Mouse (Mus musculus) small intestine, adult 2 months (tissue): Measurements from ENCODE around the gene Olfr10. TPM values are rescaled to one million over a fixed set of nuclear protein-coding genes. Genes with fewer than 3 reads are reported as not detected.
"Not testable (repeated sequence)": the region's sequence is repeated elsewhere in the genome, so short reads cannot be mapped to it uniquely, and the experiment has no call there.

Experiments used
- H3K27ac ChIP-seq: fragments of 200-500 bp; 2 replicates; pipeline ENCODE4 v1.5.1; 2012; ENCODE audit warnings: low read depth, low read length, control low read depth, inconsistent platforms; ENCODE audit not compliant: insufficient read depth
- H3K27me3 ChIP-seq: fragments of 200-500 bp; 2 replicates; pipeline ENCODE4 v1.6.1; 2012; ENCODE audit warnings: mild to moderate bottlenecking, moderate library complexity, low read length, inconsistent platforms; ENCODE audit not compliant: control insufficient read depth, insufficient read depth
- H3K36me3 ChIP-seq: fragments of 200-500 bp; 2 replicates; pipeline ENCODE4 v1.6.1; 2012; ENCODE audit warnings: mild to moderate bottlenecking, low read length, control low read depth, inconsistent platforms; ENCODE audit not compliant: control insufficient read depth, insufficient read depth
- H3K4me1 ChIP-seq: fragments of 200-500 bp; 2 replicates; pipeline ENCODE4 v1.6.1; 2012; ENCODE audit warnings: low read length, inconsistent platforms, mixed read lengths; ENCODE audit not compliant: control insufficient read depth, insufficient read depth, insufficient read length
- H3K4me3 ChIP-seq: fragments of 200-500 bp; 2 replicates; pipeline ENCODE4 v1.5.1; 2012; ENCODE audit warnings: low read depth, mild to moderate bottlenecking, control low read depth, inconsistent platforms, low read length, moderate library complexity
- CTCF ChIP-seq: fragments of 200-500 bp; IDR thresholded peaks from 2 replicates; pipeline ENCODE4 v1.5.1; 2012; ENCODE audit warnings: low read depth, mild to moderate bottlenecking, control low read depth, inconsistent platforms, low read length, moderate library complexity, mixed read lengths; ENCODE audit not compliant: insufficient replicate concordance, insufficient read length; ENCODE audit errors: extremely low read depth
- POLR2A ChIP-seq: fragments of 200-500 bp; IDR thresholded peaks from 2 replicates; pipeline ENCODE4 v1.6.1; 2012; ENCODE audit warnings: low read depth, mild to moderate bottlenecking, control low read depth, inconsistent platforms, low read length, moderate library complexity
- WGBS: fragments of 180-500 bp; shearing (Covaris S2); methylation state at CpG from one replicate; pipeline ENCODE4 v1.1.7; 2018; 5-methylcytosine and 5-hydroxymethylcytosine counted together
- polyA plus RNA-seq: library from polyadenylated mRNA; depleted of rRNA; stranded (reverse); fragments of >200 nt; gene quantifications from 2 replicates; pipeline ENCODE4 v1.2.3, GENCODE M21; 2012

Gene Olfr10
- polyA plus RNA-seq, 1 experiment = not detected

DNA sequence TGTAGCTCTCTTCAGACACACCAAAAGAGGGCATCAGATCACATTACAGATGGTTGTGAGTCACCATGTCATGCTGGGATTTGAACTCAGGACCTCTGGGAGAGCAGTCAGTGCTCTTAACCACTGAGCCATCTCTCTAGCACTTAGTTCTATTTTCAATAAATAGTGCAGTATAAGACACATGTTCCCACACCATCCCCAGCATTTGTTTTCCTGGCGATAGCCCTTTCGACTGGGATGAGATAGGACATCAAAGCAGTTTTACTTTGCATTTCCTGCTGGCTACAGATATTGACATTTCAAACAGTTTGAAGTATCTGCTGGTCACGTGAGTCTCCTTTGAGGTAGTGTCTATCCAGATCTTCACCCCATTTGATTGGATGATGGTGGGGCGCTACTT is 34.2 kb upstream of the Olfr10 start:
- Histone ChIP-seq H3K4me1 (no peaks in the 10 kb centered on the region), H3K36me3 (peaks cover 6% of the 10 kb centered on the region; the same call in 1 of the 2 replicates), H3K27ac (no peak overlapping the region), H3K4me3 (no peak overlapping the region), H3K27me3 (no peaks in the 10 kb centered on the region)
- 90% methylated on average over 4 of the region's 4 CpGs for WGBS
- TF ChIP-seq CTCF (no peak), POLR2A (no peak)

DNA sequence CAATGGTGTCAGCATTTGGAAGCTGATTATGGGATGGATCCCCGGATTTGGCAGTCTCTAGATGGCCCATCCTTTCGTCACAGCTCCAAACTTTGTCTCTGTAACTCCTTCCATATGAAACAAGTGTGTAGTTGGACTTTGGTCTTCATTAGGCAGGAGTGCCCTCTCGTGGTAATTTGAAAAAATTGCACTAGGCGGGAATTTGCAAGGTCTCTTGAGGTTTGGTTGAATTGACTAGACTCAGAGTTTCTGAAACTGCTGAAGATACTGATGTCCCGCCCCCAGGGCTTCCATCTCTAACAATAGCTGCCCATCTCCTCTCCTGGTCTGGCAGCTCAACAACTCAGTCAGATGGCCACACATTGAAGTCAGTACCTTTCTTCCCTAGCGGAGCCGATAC is 33.2 kb upstream of the Olfr10 start:
- peaks cover 4% of the 10 kb centered on the region; the same call in 1 of the 2 replicates for H3K36me3 ChIP-seq
- H3K4me3 ChIP-seq = no peak overlapping the region
- no peaks in the 10 kb centered on the region for H3K27me3 ChIP-seq
- H3K4me1 ChIP-seq = no peaks in the 10 kb centered on the region
- no peak overlapping the region for H3K27ac ChIP-seq
- TF ChIP-seq CTCF = no peak
- no peak for TF ChIP-seq POLR2A
- WGBS = 31% methylated on average over 7 of the region's 7 CpGs

DNA sequence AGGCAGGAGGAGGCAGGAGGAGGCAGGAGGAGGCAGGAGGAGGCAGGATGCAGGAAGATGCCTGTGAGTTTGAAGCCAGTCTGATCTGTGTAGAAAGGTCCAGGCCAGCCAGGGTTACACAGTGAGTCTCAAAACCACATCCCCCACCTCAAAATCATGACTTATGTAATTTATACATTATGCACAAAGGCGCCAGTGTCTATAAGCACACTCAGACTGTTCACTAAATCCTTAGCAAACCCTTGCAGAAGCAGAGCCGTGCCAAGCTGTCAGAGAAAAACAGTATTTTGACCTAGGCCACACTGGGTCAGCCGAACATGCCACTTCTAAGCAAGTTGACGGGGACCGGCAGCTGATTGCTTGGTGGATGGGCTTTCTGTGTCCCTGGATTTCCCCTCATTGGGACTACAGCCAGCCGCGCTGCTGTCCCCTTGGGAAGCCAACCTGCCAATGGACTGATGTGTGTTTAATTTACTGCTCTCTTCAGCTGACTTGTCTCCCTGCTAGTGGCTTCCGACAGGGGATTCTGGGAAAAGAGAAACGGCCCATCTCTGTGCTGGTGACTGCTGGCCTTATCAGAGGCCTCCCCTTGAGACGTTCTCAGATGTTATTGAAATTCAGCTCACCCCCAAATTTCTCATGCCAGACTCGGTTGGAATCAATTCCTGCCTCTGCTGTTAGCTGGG is 30.6 kb upstream of the Olfr10 start:
- H3K27ac ChIP-seq = no peak overlapping the region
- no peaks in the 10 kb centered on the region for H3K36me3 ChIP-seq
- TF ChIP-seq POLR2A (no peak), CTCF (no peak)
- H3K27me3 ChIP-seq = no peaks in the 10 kb centered on the region
- no peaks in the 10 kb centered on the region; the same call in 1 of the 2 replicates for H3K4me1 ChIP-seq
- 77% methylated on average over 11 of the region's 11 CpGs for WGBS
- no peak overlapping the region for H3K4me3 ChIP-seq

DNA sequence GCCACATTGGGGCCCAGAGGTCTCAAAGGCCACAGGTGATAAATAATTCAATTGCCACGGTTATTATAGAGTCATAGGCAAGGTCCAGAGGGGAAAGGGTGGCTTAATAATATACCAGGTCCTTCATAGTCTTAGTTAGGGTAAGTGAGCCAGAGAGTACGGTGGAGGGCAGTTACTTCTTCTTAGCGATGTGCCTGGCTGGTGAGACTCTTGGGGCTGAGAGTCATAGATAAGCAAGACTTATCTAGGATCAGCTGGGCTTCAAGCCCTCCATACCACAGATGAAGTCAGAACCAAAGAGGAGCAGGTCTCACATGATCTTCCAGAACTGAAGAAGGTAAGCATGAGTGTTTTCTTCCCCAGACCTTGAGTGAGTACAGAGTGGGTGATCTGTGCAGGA is 26.3 kb upstream of the Olfr10 start, which contains the start of gene Olfr1393:
Gene Olfr1393, plus strand, starts transcription at position 83 of the 400 bp plus-strand sequence.
- H3K36me3 ChIP-seq = no peaks in the 10 kb centered on the region
- H3K4me3 ChIP-seq = no peak within 1 kb of the TSS
- WGBS = 29% methylated on average over 3 of the region's 3 CpGs
- no peaks in the 10 kb centered on the region for H3K27me3 ChIP-seq
- H3K27ac ChIP-seq = no peak within 1 kb of the TSS
- H3K4me1 ChIP-seq = no peaks in the 10 kb centered on the region; the same call in 1 of the 2 replicates
- TF ChIP-seq POLR2A = no peak
- TF ChIP-seq CTCF = no peak

DNA sequence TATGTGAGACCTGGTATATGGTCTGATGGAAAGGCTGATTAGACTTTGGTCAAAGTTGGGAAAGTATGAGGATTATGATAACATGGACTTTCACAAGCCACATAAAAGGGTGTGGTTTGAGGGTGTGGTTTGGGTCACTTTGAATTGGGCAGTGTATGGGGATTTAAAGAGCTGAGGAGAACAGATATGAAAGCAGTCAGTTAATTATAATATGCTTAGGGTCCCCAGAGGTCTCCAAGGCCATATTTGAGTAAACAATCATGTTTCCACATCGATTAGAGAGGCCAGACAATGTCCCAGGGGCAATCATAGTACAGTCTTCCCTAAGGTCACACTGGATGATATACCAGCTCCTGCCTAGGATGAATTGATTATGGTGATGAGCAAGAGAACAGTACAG is 19.6 kb upstream of the Olfr10 start, which contains the start of gene Olfr1392:
Gene Olfr1392, plus strand, starts transcription at position 301 of the 400 bp plus-strand sequence.
- not testable (repeated sequence) for H3K27ac ChIP-seq, H3K4me3 ChIP-seq, H3K4me1 ChIP-seq, H3K27me3 ChIP-seq, H3K36me3 ChIP-seq
- 11% methylated on average over 1 of the region's 1 CpGs for WGBS

DNA sequence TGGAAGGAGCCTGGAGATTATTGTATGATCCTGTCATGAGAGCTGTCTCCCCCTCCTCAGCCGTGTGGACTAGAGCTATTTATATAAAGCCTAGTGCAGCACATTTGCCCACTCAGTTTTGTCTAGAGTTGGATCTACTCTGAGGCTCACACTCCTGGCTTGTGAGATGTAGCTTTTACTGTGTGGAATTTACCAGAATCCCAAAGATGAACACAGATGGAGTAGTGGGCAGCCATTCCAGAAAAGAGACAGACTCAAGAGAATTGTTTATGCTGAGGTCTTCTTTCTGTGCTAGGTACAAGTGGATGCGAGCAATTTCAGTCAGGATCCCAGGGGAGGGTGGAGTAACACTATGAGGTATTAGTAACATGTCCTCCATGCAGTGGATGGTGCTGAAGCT is 17.3 kb upstream of the Olfr10 start:
- H3K27ac ChIP-seq = no peak overlapping the region
- H3K27me3 ChIP-seq = no peaks in the 10 kb centered on the region
- no peak overlapping the region for H3K4me3 ChIP-seq
- H3K4me1 ChIP-seq = no peaks in the 10 kb centered on the region
- H3K36me3 ChIP-seq = no peaks in the 10 kb centered on the region
- 67% methylated on average over 2 of the region's 2 CpGs for WGBS
- TF ChIP-seq CTCF = no peak

DNA sequence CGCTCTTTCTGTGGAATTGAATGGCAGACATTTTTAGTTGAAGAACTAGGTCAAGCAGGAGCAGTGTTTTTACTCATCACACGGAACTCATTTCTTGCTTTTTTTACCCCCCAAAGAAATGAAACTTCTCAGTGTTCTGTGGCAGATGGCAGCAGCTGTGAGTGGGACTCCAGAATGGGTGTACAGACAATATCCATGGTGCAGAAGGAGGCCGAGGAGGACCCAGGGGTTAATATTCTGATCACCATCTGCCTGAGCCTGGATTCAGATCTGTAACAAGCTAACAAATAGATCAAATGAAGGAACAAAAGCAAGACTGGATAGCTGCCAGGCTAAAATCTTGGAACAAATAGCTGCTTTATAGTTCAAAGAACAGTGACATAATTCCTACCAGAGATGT is 11.8 kb upstream of the Olfr10 start:
- Histone ChIP-seq H3K36me3 (no peaks in the 10 kb centered on the region), H3K27me3 (no peaks in the 10 kb centered on the region), H3K4me1 (no peaks in the 10 kb centered on the region), H3K27ac (no peak overlapping the region), H3K4me3 (no peak overlapping the region)
- no peak for TF ChIP-seq POLR2A
- TF ChIP-seq CTCF = no peak
- 73% methylated on average over 3 of the region's 3 CpGs for WGBS

DNA sequence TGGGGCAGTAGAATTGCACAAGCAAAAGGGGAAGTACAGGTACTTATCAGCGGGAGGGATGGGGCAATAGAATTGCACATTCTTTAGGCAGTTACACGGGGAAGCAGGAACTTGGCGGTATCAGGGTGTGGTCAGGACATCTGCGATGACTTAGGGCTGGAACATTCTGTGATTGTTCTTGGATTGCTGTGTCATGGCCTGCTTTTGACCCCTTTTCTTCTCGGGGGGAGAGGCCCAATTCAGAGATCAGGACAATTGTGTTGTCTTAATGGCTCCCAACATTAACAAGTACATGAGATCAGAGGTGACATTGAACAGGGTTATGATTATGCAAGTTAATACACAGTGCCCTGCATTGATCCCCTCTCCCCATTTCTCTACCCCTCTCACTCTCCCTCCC is 4.0 kb downstream of the Olfr10 start:
- not testable (repeated sequence) for H3K27me3 ChIP-seq, H3K4me3 ChIP-seq, H3K4me1 ChIP-seq, H3K27ac ChIP-seq, H3K36me3 ChIP-seq
- 43% methylated on average over 5 of the region's 5 CpGs for WGBS
